Mouse (Mus musculus): Measurements from ENCODE around the gene Setd2. TPM values are rescaled to one million over a fixed set of nuclear protein-coding genes. Genes with fewer than 3 reads are reported as not detected.
A peak's percentile ranks its signal among the peaks of the same experiment; 100 is the strongest.

The Setd2 gene
- polyA plus RNA-seq, 1 experiment from 2014 or later, result 49.1 TPM

DNA sequence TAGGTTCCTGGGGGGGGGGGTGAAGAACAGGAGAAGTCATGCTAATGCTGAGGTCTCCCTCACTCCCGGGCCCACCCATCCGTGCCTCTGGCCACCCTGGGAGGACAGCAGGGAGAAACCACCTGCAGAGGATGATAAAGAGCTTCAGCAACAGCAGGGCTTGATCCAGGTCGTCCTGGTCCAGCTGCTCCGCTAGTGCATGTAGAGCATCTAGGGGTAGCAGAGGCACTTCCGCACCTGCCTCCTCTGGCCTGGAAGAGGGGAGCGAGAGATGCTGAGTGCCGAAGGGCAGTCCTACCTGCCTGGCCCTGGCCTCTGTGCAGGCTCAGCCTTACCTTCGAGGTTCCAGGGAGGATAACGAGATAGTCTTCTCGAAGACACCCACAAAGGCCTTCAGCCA is 111.9 kb downstream of the Setd2 start:
- 82% methylated on average over 10 of the region's 10 CpGs for WGBS
- Histone ChIP-seq H3K36me3 (ENCODE audit: control insufficient read depth, insufficient read depth, low read length) (no peaks in the 10 kb centered on the region), H3K4me2 (no peak overlapping the region), H3K27ac (ENCODE audit: low read depth, low read length) (no peak overlapping the region), H3K4me3 (ENCODE audit: low read depth, low read length) (no peak overlapping the region), H3K9me3 (ENCODE audit: control insufficient read depth, low read length) (no peaks in the 10 kb centered on the region), H3K27me3 (ENCODE audit: control insufficient read depth, insufficient read depth, low read length) (no peaks in the 10 kb centered on the region), H3K4me1 (ENCODE audit: control insufficient read depth, insufficient read depth, low read length) (peaks cover 2% of the 10 kb centered on the region), H3K9ac (ENCODE audit: low read length) (no peak overlapping the region)
- ATAC-seq (ENCODE audit: low FRiP score) (no peak), DNase-seq (ENCODE audit: low spot score, missing footprints) (no peak)

DNA sequence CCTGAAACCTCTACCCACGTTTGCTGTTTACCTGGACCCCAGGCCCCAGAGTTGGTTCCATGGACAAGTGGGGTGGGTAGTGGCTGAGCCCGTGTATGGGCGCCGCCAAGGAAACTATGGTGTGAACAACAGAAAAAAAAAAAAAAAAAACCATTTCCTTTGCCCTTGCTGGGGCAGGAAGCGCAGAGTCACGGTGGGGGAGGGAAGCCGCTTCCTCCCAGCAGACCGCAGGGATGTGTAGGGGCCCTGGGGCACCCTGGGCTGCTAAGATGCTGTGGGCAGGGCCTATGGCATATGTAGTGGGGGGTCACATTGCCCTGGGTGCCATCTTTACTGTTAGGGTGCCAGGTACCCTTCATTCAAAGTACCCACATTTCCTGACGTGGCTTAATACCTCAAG is 112.8 kb downstream of the Setd2 start:
- DNase-seq (ENCODE audit: low spot score, missing footprints) (no peak), ATAC-seq (ENCODE audit: low FRiP score) (no peak)
- H3K9me3 ChIP-seq (ENCODE audit: control insufficient read depth, low read length), result no peaks in the 10 kb centered on the region
- no peak overlapping the region for H3K4me3 ChIP-seq (ENCODE audit: low read depth, low read length)
- 88% methylated on average over 9 of the region's 9 CpGs for WGBS
- no peaks in the 10 kb centered on the region for H3K36me3 ChIP-seq (ENCODE audit: control insufficient read depth, insufficient read depth, low read length)
- H3K4me1 ChIP-seq (ENCODE audit: control insufficient read depth, insufficient read depth, low read length), result peaks cover 11% of the 10 kb centered on the region
- no peak overlapping the region for H3K4me2 ChIP-seq
- no peak overlapping the region for H3K9ac ChIP-seq (ENCODE audit: low read length)
- no peak overlapping the region for H3K27ac ChIP-seq (ENCODE audit: low read depth, low read length)
- no peaks in the 10 kb centered on the region for H3K27me3 ChIP-seq (ENCODE audit: control insufficient read depth, insufficient read depth, low read length)

DNA sequence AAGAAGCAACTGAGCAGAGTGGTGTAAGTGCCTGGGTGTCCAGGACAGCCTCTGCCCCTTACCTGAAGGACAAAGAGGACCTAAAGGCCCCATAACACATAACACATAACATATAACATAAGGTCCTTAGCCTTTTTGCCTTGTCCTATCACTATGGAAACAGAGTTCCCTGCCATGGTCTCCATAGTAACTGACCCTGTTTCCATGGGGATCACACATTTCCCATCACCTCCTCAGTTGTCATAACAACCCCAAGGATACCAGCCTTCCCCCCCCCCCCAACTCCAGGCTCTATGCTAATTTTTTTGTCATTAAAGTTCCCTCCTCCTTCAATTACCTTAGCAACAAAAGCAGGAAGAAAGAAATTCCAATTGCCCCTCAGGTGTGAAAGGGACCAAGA is 117.4 kb downstream of the Setd2 start:
- Histone ChIP-seq H3K27ac (ENCODE audit: low read depth, low read length) (no peak overlapping the region), H3K36me3 (ENCODE audit: control insufficient read depth, insufficient read depth, low read length) (no peaks in the 10 kb centered on the region), H3K4me1 (ENCODE audit: control insufficient read depth, insufficient read depth, low read length) (peaks cover 24% of the 10 kb centered on the region), H3K9ac (ENCODE audit: low read length) (no peak overlapping the region), H3K4me2 (no peak overlapping the region), H3K27me3 (ENCODE audit: control insufficient read depth, insufficient read depth, low read length) (peaks cover 9% of the 10 kb centered on the region), H3K9me3 (ENCODE audit: control insufficient read depth, low read length) (no peaks in the 10 kb centered on the region), H3K4me3 (ENCODE audit: low read depth, low read length) (no peak overlapping the region)
- ATAC-seq (ENCODE audit: low FRiP score) (no peak), DNase-seq (ENCODE audit: low spot score, missing footprints) (no peak)

DNA sequence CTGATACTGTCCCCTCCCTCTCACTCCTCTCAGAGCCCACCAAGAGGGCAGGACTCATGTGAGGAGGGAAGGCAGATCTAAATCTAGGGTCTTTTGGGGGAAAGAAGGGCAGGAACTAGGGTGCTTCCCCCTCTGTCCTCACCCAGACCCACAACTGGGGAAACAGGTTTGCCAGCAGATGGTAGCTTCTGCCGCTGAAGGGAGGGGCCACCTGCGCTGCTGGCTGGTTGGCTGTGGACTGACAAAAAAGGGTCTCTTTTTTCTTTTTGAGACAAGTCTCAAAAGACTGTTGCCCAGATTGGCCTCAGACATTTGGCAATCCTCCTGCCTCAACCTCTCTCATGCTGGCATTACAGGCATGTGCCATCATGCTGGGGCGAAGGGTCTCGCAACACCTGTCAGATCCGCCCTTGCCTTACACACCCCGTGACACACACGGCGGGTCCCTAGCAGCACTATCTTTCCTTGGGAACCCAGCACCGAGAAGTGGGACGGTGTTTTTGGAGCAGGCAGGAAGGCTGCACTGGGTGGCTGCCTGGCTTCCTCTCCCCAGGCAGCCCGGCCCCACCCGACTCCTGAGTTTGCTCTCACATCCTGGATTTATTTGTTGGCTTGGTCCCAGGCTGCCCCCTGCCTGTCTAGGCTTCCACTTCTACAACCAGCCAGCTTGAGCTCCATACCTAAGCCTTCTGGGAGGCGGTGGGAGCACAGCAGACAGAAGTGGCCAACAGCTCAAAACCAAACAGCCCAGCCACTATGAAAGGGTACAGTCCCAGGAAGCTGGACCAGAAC is 119.7 kb downstream of the Setd2 start:
- peaks cover 30% of the 10 kb centered on the region for H3K4me1 ChIP-seq (ENCODE audit: control insufficient read depth, insufficient read depth, low read length)
- H3K4me3 ChIP-seq (ENCODE audit: low read depth, low read length), result no peak overlapping the region
- H3K4me2 ChIP-seq, result no peak overlapping the region
- no peak for ATAC-seq (ENCODE audit: low FRiP score)
- no peak overlapping the region for H3K27ac ChIP-seq (ENCODE audit: low read depth, low read length)
- WGBS, result 41% methylated on average over 13 of the region's 13 CpGs
- H3K9me3 ChIP-seq (ENCODE audit: control insufficient read depth, low read length), result no peaks in the 10 kb centered on the region
- H3K9ac ChIP-seq (ENCODE audit: low read length), result no peak overlapping the region
- DNase-seq (ENCODE audit: low spot score, missing footprints), result no peak
- no peaks in the 10 kb centered on the region for H3K36me3 ChIP-seq (ENCODE audit: control insufficient read depth, insufficient read depth, low read length)
- peaks cover 9% of the 10 kb centered on the region for H3K27me3 ChIP-seq (ENCODE audit: control insufficient read depth, insufficient read depth, low read length)

DNA sequence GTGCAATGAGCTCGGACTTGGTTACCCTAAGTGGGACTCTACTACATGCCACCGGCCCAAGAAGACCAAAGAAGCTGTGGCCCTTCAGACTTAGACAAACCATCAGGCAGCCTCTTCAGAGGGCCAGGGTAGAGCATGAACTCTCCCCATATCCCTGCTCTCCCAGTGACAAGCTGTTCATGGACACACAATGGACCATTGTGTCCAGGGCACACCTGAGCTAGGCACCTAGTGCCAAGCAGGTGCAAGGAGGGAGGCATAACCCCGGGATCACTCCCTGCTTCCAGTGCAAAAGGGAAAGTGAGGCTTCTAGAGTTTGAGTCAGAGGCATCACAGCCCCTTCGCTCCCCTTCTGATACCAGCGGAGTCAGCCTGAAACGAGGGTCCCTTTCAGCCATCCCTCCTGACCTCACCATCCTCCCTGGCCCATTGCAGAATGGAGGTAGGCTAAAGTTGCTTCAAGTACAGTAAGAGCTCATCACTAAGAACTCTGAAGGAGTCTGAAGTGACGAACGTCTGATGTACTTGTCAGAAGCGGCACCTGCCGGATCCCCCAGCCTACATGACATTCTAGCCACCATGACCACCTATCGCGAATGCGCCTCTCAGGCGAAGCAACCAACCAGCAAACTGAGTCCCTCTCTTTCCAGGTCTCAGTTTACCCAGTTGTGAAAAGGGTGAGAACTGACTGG is 120.7 kb downstream of the Setd2 start:
- H3K4me2 ChIP-seq, result peak overlapping the region; percentile 98
- peaks cover 38% of the 10 kb centered on the region for H3K4me1 ChIP-seq (ENCODE audit: control insufficient read depth, insufficient read depth, low read length)
- DNase-seq (ENCODE audit: low spot score, missing footprints), result peak; percentile 88

DNA sequence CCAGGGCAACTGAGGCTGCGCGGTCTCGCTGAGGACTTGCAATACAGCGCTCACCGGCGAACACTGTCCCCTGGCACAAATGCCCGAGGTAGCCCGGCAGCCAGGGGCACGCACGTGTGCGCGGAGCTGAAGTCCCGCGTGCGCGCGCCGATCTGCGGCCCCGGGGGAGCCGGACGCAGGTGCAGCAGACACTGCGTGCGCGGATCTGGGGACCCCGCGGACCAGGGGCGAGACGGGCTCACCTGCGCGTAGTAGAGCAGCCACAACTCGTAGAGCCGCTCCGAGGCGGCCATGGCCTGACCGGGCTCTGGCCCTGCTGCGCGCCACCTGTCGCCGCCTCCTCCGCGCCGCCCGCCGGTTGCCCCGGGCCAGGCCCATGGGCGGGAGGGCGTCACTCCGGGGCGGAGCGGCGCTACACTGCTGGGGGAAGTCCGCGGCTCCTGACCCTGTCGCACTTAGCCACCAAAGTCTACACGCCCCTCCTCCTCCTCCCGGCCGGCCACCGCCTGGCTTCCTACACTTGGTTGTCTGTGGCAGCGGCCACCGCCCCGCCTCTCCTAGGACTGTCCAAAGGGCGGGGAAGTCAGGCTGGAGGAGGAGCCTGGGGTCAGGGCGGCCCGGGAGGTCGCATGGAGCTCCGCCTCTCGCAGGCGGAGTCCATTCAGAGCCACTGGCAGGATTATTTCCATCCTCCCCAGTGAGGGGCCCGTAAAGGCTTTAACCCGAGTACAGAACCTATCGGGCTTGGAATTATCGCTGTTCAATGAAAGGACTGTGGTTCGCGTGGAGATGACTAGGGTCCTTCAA is 121.5 kb downstream of the Setd2 start, which contains the start of gene Nbeal2:
Nbeal2 (minus strand) TSS at position 507 of the 807 bp plus-strand sequence.
- DNase-seq (ENCODE audit: low spot score, missing footprints) (peak; percentile 97), ATAC-seq (ENCODE audit: low FRiP score) (peak; percentile 84)
- peaks cover 38% of the 10 kb centered on the region for H3K4me1 ChIP-seq (ENCODE audit: control insufficient read depth, insufficient read depth, low read length)
- no peak within 1 kb of the TSS for H3K27ac ChIP-seq (ENCODE audit: low read depth, low read length)
- peaks cover 9% of the 10 kb centered on the region for H3K27me3 ChIP-seq (ENCODE audit: control insufficient read depth, insufficient read depth, low read length)
- 1% methylated on average over 58 of the region's 75 CpGs for WGBS
- peak within 1 kb of the TSS; percentile 98 for H3K4me2 ChIP-seq
- H3K9me3 ChIP-seq (ENCODE audit: control insufficient read depth, low read length), result no peaks in the 10 kb centered on the region
- no peaks in the 10 kb centered on the region for H3K36me3 ChIP-seq (ENCODE audit: control insufficient read depth, insufficient read depth, low read length)
- H3K4me3 ChIP-seq (ENCODE audit: low read depth, low read length), result peak within 1 kb of the TSS; percentile 65
- H3K9ac ChIP-seq (ENCODE audit: low read length), result peak within 1 kb of the TSS; percentile 71

More for the DNA sequence above, 120.7 kb downstream of the Setd2 start:
- Histone ChIP-seq H3K27me3 (ENCODE audit: control insufficient read depth, insufficient read depth, low read length) (peaks cover 9% of the 10 kb centered on the region), H3K9ac (ENCODE audit: low read length) (peak overlapping the region; percentile 71), H3K27ac (ENCODE audit: low read depth, low read length) (no peak overlapping the region), H3K36me3 (ENCODE audit: control insufficient read depth, insufficient read depth, low read length) (no peaks in the 10 kb centered on the region), H3K4me3 (ENCODE audit: low read depth, low read length) (peak overlapping the region; percentile 65), H3K9me3 (ENCODE audit: control insufficient read depth, low read length) (no peaks in the 10 kb centered on the region)
- no peak for ATAC-seq (ENCODE audit: low FRiP score)
- WGBS, result 23% methylated on average over 14 of the region's 14 CpGs

DNA sequence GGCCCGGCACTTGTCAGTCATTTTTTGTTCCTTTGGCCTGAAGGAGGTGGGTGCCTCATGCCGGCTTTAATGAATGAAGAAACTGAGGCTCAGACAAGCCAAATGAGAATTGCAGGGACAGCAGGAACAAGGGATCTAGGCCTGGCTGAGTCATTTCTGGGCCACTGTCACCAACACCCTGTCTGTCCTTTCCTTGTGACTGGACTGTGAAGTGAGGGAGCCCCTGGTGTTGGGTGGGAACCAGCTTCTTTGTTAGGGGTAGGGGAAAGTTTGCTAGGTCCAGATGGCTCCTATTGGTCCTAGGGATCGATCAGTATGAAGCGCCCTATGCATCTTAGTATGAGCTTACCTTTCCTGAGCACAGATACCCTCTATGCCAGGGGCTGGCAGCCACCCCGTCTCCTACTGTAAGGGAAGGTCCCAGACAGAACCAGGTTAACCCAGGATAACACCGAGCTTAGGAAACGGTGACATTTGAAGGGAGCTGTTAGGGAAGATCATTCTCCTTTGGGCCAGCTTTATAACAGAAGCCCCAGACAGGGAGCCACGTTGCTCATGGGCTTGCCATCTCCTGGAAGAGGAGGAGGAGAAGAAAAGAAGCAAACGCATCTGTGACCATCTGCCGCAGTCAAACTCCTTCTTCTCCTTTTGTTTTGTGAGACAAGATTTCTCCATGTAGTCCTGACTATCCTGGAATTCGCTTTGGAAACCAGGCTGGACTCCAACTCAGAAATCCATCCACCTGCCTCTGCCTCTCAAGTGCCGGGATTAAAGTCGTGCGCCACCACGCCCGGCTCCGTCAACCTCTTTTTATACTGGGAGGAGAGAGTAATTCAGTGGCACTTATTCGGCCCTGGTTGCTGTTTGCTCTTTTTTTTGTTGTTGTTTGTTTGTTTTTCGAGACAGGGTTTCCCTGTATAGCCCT is 122.6 kb downstream of the Setd2 start:
- WGBS, result 81% methylated on average over 19 of the region's 19 CpGs
- DNase-seq (ENCODE audit: low spot score, missing footprints), result peak; percentile 81
- H3K4me3 ChIP-seq (ENCODE audit: low read depth, low read length), result peak overlapping the region; percentile 65; the same call in 1 of the 2 replicates
- no peak for ATAC-seq (ENCODE audit: low FRiP score)
- H3K36me3 ChIP-seq (ENCODE audit: control insufficient read depth, insufficient read depth, low read length), result no peaks in the 10 kb centered on the region
- H3K4me1 ChIP-seq (ENCODE audit: control insufficient read depth, insufficient read depth, low read length), result peaks cover 29% of the 10 kb centered on the region
- H3K27ac ChIP-seq (ENCODE audit: low read depth, low read length), result no peak overlapping the region
- H3K27me3 ChIP-seq (ENCODE audit: control insufficient read depth, insufficient read depth, low read length), result peaks cover 9% of the 10 kb centered on the region
- peak overlapping the region; percentile 98 for H3K4me2 ChIP-seq
- H3K9me3 ChIP-seq (ENCODE audit: control insufficient read depth, low read length), result no peaks in the 10 kb centered on the region
- H3K9ac ChIP-seq (ENCODE audit: low read length), result peak overlapping the region; percentile 71; the same call in 1 of the 2 replicates

DNA sequence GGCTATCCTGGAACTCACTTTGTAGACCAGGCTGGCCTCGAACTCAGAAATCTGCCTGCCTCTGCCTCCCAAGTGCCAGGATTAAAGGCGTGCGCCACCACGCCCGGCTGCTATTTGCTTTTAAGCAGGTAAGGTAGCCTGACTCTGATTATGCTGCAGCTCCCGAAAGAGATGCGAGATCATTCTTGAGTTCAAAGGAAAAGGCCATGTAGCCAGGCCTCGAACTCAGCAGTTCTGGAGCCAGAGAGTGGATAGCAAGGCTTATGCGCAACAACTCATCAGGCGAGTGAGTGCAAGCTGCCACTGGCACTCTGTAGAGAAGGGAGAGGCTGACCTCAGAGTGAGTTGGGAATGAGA is 123.2 kb downstream of the Setd2 start:
- 82% methylated on average over 10 of the region's 10 CpGs for WGBS
- H3K4me1 ChIP-seq (ENCODE audit: control insufficient read depth, insufficient read depth, low read length), result peaks cover 26% of the 10 kb centered on the region
- peak overlapping the region; percentile 64 for H3K9ac ChIP-seq (ENCODE audit: low read length)
- peak overlapping the region; percentile 75 for H3K4me3 ChIP-seq (ENCODE audit: low read depth, low read length)
- peaks cover 9% of the 10 kb centered on the region for H3K27me3 ChIP-seq (ENCODE audit: control insufficient read depth, insufficient read depth, low read length)
- H3K4me2 ChIP-seq, result peak overlapping the region; percentile 76
- H3K36me3 ChIP-seq (ENCODE audit: control insufficient read depth, insufficient read depth, low read length), result no peaks in the 10 kb centered on the region
- no peak for DNase-seq (ENCODE audit: low spot score, missing footprints)
- no peak for ATAC-seq (ENCODE audit: low FRiP score)
- H3K9me3 ChIP-seq (ENCODE audit: control insufficient read depth, low read length), result no peaks in the 10 kb centered on the region
- peak overlapping the region; percentile 82; the same call in 1 of the 2 replicates for H3K27ac ChIP-seq (ENCODE audit: low read depth, low read length)
